Mouse (Mus musculus) forebrain, embryonic 10.5 days (tissue): ENCODE measurements at regions not wholly inside any gene's neighbourhood (a gene's known extent, or its start where the extent isn't known, plus 50 kb on each side); places are given as distances from the start of the nearest gene placed in this dataset.
A peak's percentile ranks its signal among the peaks of the same experiment; 100 is the strongest.

Source experiments
- DNase-seq: peaks from one replicate; pipeline ENCODE4 v3.0.0-alpha.2; 2017; ENCODE audit warnings: low spot score; ENCODE audit errors: extremely low spot score
- H3K27ac ChIP-seq: fragments of 300-500 bp; sonication (generic); 2 replicates; pipeline ENCODE4 v1.5.1; 2016; ENCODE audit warnings: mild to moderate bottlenecking
- H3K27me3 ChIP-seq: fragments of 300-500 bp; sonication (generic); 2 replicates; pipeline ENCODE4 v1.6.1; 2016; ENCODE audit warnings: mild to moderate bottlenecking; ENCODE audit not compliant: poor library complexity, severe bottlenecking
- H3K36me3 ChIP-seq: fragments of 300-500 bp; sonication (generic); replicated peaks from 2 replicates; pipeline ENCODE4 v1.6.1; 2016; ENCODE audit warnings: mild to moderate bottlenecking, moderate library complexity
- H3K4me1 ChIP-seq: fragments of 300-500 bp; sonication (generic); 2 replicates; pipeline ENCODE4 v1.6.1; 2016
- H3K4me3 ChIP-seq: fragments of 300-500 bp; sonication (generic); 2 replicates; pipeline ENCODE4 v1.5.1; 2016; ENCODE audit warnings: mild to moderate bottlenecking, moderate library complexity
- H3K9me3 ChIP-seq: fragments of 300-500 bp; sonication (generic); 2 replicates; pipeline ENCODE4 v1.6.1; 2016; ENCODE audit warnings: mild to moderate bottlenecking, moderate library complexity
- WGBS: fragments of 180-500 bp; shearing (Covaris S2); methylation state at CpG from one replicate; pipeline ENCODE4 v1.1.7; 2016; 5-methylcytosine and 5-hydroxymethylcytosine counted together

- WGBS, result 3% methylated on average over 9 of the region's 9 CpGs
- Histone ChIP-seq H3K27ac (no peak overlapping the region), H3K9me3 (no peaks in the 10 kb centered on the region), H3K27me3 (peaks cover 72% of the 10 kb centered on the region), H3K4me3 (peak overlapping the region; percentile 3; the same call in 1 of the 2 replicates), H3K36me3 (no peaks in the 10 kb centered on the region), H3K4me1 (peaks cover 22% of the 10 kb centered on the region)
- DNase-seq, result no peak
These were observed 326.0 kb downstream of the Tmem182 start for GRCm38 (mm10) chr1:41131410-41131809.

GRCm38 (mm10) chr1:41133143-41133542, 327.7 kb downstream of the Tmem182 start:
- no peak overlapping the region for H3K4me3 ChIP-seq
- DNase-seq, result no peak
- peaks cover 19% of the 10 kb centered on the region for H3K4me1 ChIP-seq
- no peak overlapping the region for H3K27ac ChIP-seq
- 29% methylated on average over 1 of the region's 1 CpGs for WGBS
- H3K9me3 ChIP-seq, result no peaks in the 10 kb centered on the region
- H3K36me3 ChIP-seq, result no peaks in the 10 kb centered on the region
- peaks cover 71% of the 10 kb centered on the region for H3K27me3 ChIP-seq

GRCm38 (mm10) chr1:41133946-41134345, 328.5 kb downstream of the Tmem182 start:
- whole genome bisulfite sequencing, result 90% methylated on average over 8 of the region's 8 CpGs
- H3K9me3 ChIP-seq, result no peaks in the 10 kb centered on the region
- H3K27me3 ChIP-seq, result peaks cover 64% of the 10 kb centered on the region
- H3K36me3 ChIP-seq, result no peaks in the 10 kb centered on the region
- H3K4me1 ChIP-seq, result peaks cover 11% of the 10 kb centered on the region
- no peak overlapping the region for H3K27ac ChIP-seq
- no peak overlapping the region for H3K4me3 ChIP-seq
- no peak for DNase-seq

DNA sequence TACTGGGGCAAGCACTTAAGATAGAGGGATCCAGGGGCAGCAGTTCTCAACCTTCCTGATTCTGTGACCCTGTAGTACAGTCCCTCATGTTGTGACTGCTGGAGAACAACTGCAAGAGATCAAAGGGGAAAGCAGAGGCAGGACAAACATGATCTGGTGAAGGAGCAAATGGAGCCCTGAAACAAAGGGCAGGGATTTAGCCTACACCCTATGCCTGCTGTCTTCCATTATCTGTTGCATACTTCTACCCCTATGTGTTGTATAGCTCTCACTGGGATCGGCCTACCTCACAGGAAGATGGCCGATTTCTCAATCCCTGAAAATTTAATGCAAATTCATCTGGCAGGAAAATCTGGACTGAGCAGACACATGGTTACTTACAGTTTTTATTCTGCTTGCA, 334.3 kb downstream of the Tmem182 start:
- Histone ChIP-seq H3K4me1 (peaks cover 18% of the 10 kb centered on the region), H3K36me3 (no peaks in the 10 kb centered on the region), H3K9me3 (no peaks in the 10 kb centered on the region), H3K27me3 (peaks cover 6% of the 10 kb centered on the region; the same call in 1 of the 2 replicates), H3K27ac (no peak overlapping the region), H3K4me3 (no peak overlapping the region)
- DNase-seq, result no peak
- 87% methylated on average over 2 of the region's 2 CpGs for WGBS

DNA sequence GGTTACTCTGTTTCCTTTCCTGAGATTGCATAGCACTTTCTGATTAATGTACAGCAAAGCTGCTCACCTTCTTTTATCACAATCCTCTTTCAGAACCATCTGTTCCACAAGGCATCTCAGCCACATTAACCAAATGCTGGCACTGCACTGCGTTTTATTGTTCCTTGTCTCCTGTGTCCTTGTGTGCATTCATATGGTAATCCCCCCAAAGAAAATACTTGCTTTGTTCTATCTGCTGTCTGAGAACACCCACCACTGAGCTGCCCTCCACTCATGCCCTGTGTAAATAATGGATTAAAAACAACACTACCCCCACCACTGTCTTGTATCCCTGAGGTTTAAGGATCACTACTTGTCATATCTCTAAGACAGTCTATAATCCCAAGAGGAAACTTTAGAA, 335.1 kb downstream of the Tmem182 start:
- no peaks in the 10 kb centered on the region; the same call in 1 of the 2 replicates for H3K27me3 ChIP-seq
- no peaks in the 10 kb centered on the region for H3K36me3 ChIP-seq
- 9% methylated on average over 1 of the region's 1 CpGs for WGBS
- no peak overlapping the region for H3K4me3 ChIP-seq
- no peak for DNase-seq
- peak overlapping the region; percentile 51; the same call in 1 of the 2 replicates for H3K27ac ChIP-seq
- H3K4me1 ChIP-seq, result peaks cover 25% of the 10 kb centered on the region
- H3K9me3 ChIP-seq, result no peaks in the 10 kb centered on the region

DNA sequence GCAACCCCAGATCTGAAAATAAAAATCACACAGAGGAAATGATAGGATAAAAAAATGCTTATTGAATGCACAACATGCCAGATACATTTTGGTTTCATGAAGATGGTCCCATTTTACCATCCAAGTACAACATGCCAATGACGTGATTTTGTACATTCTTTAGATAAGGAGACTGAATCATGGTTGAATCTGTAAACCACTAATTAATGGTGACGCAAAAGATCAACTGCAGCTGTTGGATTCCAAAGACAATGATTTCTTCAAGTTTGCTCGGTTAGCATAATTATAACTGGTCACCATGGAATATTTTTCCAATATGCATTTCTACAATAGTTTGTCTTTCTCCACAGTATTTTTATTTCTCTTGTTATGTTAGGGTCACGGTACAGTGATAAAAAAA, 336.6 kb downstream of the Tmem182 start:
- no peak overlapping the region for H3K4me3 ChIP-seq
- H3K4me1 ChIP-seq, result peaks cover 27% of the 10 kb centered on the region
- 92% methylated on average over 4 of the region's 4 CpGs for WGBS
- H3K27me3 ChIP-seq, result no peaks in the 10 kb centered on the region; the same call in 1 of the 2 replicates
- no peaks in the 10 kb centered on the region for H3K9me3 ChIP-seq
- H3K36me3 ChIP-seq, result no peaks in the 10 kb centered on the region
- no peak overlapping the region for H3K27ac ChIP-seq
- DNase-seq, result no peak

- Histone ChIP-seq H3K4me1 (peaks cover 32% of the 10 kb centered on the region), H3K27me3 (peaks cover 14% of the 10 kb centered on the region), H3K27ac (no peak overlapping the region), H3K36me3 (no peaks in the 10 kb centered on the region), H3K4me3 (no peak overlapping the region), H3K9me3 (no peaks in the 10 kb centered on the region)
- no peak for DNase-seq
- WGBS, result 69% methylated on average over 1 of the region's 1 CpGs
These were observed 347.1 kb downstream of the Tmem182 start for GRCm38 (mm10) chr1:41152516-41152915.

DNA sequence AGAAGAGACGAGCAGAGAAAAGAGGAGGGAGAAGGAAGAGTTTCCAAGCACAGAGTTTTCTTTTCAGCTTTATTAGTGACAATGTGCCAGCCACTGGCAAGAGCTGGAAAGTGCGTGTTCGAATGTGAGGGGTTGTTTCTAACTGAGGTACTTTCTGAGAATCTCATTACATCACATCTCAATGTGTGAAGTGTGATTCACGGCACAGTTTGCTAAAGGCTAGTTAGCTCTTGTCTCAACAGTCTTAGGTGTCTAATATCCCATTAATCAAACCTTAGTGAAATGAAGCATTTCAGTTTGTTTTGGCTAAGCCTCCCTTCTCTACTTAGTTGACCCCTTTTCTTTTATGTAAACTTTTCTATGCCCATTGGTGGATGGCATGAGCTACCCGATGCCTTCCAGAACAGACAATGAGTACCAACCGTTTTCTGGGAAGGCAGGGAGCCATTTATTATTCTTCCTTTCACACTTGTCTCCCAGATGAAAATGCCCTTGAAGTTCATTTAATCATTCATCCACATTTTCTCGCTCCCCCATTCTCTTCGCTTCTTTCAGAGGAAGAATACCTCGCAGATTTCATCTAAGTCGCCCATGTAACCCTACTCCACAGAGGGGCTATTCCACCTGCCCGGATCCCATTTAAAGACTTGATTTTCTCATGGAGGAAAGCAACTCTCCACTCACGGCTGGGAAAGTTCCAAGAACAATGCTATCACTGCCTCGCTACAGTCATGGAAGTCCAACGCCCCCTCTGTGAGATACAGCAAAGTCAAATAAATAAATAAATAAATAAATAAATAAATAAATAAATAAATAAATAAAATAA, 348.0 kb downstream of the Tmem182 start:
- no peak for DNase-seq
- H3K4me3 ChIP-seq, result no peak overlapping the region
- H3K27me3 ChIP-seq, result peaks cover 14% of the 10 kb centered on the region
- no peaks in the 10 kb centered on the region for H3K36me3 ChIP-seq
- H3K9me3 ChIP-seq, result no peaks in the 10 kb centered on the region
- H3K4me1 ChIP-seq, result peaks cover 41% of the 10 kb centered on the region
- H3K27ac ChIP-seq, result 0 out of 2 replicates have a peak overlapping the region, but pooled peaks have one; percentile 40
- WGBS, result 70% methylated on average over 14 of the region's 14 CpGs

DNA sequence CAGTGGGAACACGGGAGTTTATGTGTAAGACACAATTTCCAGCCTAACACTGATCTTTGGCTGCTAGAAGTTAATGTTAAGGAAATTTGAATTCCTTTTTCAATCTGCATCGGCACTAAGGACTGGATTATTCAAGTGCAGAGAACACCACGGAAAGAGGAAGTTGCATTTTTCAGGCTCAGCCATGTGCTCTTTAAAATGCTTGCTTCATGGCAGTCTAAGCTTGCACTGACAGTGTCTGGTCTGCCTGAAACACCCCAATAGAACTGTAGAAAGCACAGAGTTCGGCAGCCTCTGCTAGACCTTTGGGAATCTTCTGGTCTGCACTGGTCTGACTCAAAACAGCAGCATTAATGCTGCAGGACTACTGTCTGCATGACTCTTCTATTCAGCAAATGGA, 348.8 kb downstream of the Tmem182 start:
- WGBS, result 85% methylated on average over 4 of the region's 4 CpGs

GRCm38 (mm10) chr1:41156946-41157345, 351.5 kb downstream of the Tmem182 start:
- Histone ChIP-seq H3K4me3 (no peak overlapping the region), H3K36me3 (no peaks in the 10 kb centered on the region), H3K27me3 (peaks cover 38% of the 10 kb centered on the region), H3K9me3 (no peaks in the 10 kb centered on the region), H3K4me1 (peaks cover 46% of the 10 kb centered on the region), H3K27ac (peak overlapping the region; percentile 70; the same call in 1 of the 2 replicates)
- DNase-seq, result no peak
- 36% methylated on average over 10 of the region's 10 CpGs for WGBS

More for the DNA sequence above, 348.8 kb downstream of the Tmem182 start:
- peaks cover 46% of the 10 kb centered on the region for H3K4me1 ChIP-seq
- no peak overlapping the region for H3K4me3 ChIP-seq
- peaks cover 21% of the 10 kb centered on the region for H3K27me3 ChIP-seq
- 0 out of 2 replicates have a peak overlapping the region, but pooled peaks have one; percentile 40 for H3K27ac ChIP-seq
- DNase-seq, result no peak
- H3K9me3 ChIP-seq, result no peaks in the 10 kb centered on the region
- H3K36me3 ChIP-seq, result no peaks in the 10 kb centered on the region

DNA sequence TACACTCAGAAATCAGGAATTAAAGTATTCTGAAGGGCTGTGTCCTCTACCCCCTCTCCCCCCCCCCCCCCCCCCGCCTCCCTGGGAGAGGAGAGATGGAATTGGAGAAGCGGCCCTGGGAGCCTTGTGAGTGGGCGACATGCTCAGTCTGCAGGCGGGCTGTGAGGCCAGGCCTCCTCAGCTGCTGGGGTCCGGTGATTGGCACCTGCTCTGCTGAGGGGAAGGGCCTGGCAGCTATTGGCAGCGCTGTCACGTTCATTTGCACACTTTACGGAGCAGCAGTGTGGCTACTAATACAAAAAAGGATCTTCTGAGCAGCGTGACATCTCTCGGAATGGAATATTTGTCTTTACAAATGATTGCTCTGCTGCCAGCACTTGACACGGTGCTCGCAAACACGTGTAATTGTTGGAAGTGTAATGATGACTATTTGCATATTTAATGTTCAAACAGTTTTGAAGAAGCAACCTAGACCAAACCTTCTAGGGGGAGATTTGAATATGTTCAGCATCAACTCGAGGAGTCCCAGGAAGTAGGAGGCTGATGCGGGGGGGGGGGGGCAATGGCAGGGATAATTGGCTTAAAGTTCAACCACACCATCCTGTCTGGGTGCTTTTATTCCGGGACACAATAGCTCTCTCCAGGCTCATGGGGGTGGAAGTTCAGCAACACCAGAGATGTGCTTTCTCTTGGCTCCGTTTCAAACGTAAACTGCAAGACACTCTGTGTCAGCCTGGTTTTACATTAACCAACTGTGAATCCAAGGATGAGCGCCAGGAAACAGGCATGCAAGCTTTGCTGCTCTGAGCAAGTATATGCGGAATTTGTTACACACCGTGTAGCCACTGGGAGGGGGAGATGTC, 352.5 kb downstream of the Tmem182 start:
- WGBS, result 57% methylated on average over 20 of the region's 21 CpGs

DNA sequence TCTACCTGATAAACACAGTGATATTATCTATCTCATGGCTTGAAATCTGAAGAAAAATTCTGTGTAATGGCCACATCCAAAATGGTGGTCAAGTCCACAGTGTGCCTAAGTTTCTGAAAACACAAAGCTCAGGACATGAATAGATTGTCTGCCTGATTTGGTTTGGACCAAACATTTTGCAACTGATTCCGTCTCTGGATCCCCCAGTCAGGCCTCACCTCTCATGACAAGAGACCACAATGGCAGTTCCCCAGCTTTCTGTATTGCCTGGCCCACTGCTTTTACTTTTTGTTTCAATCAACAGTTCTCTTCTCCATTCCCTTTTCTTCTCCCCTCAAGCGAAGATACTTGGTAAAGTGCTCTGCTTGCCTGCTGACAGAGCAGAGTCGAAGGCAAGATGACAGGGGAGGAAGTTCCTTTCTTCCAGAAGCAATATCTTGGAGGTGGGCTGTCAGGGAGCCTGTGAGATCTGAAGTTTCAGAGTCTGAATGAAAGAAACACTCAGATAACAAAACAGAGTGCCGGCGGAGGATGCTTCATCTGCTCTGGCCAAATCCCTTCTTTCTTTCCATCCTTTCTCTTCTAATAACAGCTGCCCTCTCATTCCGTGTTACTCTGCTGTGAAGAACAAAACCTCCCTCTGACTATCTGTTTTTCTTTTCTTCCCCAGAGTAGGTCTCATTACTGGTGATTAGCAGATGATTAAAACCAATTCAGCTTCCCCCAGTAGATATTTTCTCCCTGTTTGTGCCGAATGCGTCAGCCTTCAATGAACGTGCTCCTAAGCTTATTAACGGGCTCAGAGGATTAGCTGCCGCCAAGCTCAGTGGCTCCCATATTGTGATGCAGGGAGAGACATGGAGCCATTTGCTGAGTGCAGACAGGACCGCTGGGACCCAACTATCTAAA, 360.7 kb downstream of the Tmem182 start:
- peak overlapping the region; percentile 24; the same call in 1 of the 2 replicates for H3K4me3 ChIP-seq
- H3K9me3 ChIP-seq, result peaks cover 6% of the 10 kb centered on the region
- peaks cover 77% of the 10 kb centered on the region for H3K27me3 ChIP-seq
- WGBS, result 11% methylated on average over 12 of the region's 12 CpGs
- H3K27ac ChIP-seq, result peak overlapping the region; percentile 79
- H3K36me3 ChIP-seq, result no peaks in the 10 kb centered on the region
- peaks cover 32% of the 10 kb centered on the region for H3K4me1 ChIP-seq
- DNase-seq, result peak; percentile 62

More for the DNA sequence above, 352.5 kb downstream of the Tmem182 start:
- peaks cover 44% of the 10 kb centered on the region for H3K4me1 ChIP-seq
- no peak overlapping the region; the same call in 1 of the 2 replicates for H3K4me3 ChIP-seq
- no peaks in the 10 kb centered on the region for H3K9me3 ChIP-seq
- no peaks in the 10 kb centered on the region for H3K36me3 ChIP-seq
- peak; percentile 41 for DNase-seq
- peaks cover 42% of the 10 kb centered on the region for H3K27me3 ChIP-seq
- H3K27ac ChIP-seq, result peak overlapping the region; percentile 70
